Mouse (Mus musculus): Measurements from ENCODE around the gene Snx20. TPM values are rescaled to one million over a fixed set of nuclear protein-coding genes. Genes with fewer than 3 reads are reported as not detected.
A peak's percentile ranks its signal among the peaks of the same experiment; 100 is the strongest.

Snx20 gene
- total and polyA plus RNA-seq, 2 experiments from 2014 or later = 1.6 to 1.9 TPM

DNA sequence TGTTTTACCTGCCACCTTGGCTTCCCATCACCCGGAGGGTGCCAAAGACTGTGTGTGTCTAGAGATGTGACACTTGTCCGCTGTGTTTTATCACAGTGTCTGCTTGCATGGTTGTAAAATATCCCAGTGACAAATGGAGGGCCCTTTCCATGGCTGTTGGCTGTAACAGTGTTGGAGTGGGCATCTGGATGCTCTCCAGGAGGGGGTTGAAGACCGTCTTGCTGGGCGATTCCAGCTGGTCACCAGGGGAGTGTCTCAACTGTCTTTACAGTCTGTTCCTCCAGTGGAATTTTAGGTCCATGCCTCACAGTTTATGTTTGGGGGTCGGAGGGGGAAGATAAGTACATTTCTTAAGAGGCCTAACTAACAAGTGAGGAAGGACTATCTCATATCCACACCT is 15.0 kb downstream of the Snx20 start:
- DNase-seq = no peak
- no peaks in the 10 kb centered on the region for H3K4me1 ChIP-seq (ENCODE audit: insufficient read depth)
- H3K27me3 ChIP-seq (ENCODE audit: insufficient read depth, low read length) = no peaks in the 10 kb centered on the region
- H3K27ac ChIP-seq (ENCODE audit: low read depth, low read length) = no peak overlapping the region
- H3K36me3 ChIP-seq (ENCODE audit: insufficient read depth) = no peaks in the 10 kb centered on the region
- TF ChIP-seq CTCF (IDR thresholded peaks at IDR 0.05; ENCODE audit: low read depth) = no peak
- H3K4me3 ChIP-seq (ENCODE audit: low read depth, low read length) = no peak overlapping the region
- 70% methylated on average over 5 of the region's 5 CpGs for WGBS
- H3K9ac ChIP-seq = no peak overlapping the region
- no peak overlapping the region for H3K4me2 ChIP-seq (ENCODE audit: low read depth)
- no peak for ATAC-seq
- H3K9me3 ChIP-seq (ENCODE audit: low read length) = no peaks in the 10 kb centered on the region

DNA sequence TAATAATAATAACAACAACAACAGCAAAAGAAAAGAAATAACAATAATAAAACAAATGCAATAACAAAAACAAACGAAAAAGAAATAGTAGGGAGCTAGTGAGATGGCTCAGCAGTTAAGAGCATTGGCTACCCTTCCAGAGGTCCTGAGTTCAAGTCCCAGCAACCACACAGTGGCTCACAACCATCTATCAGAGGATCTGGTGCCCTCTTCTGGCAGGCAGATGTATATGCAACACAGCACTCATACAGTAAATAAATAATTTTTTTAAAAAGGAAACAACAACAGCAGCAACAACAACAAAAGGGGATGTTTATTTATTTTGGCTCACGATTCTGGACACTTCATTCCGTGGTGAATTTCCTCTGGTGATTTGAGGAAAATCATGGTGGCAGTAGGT is 16.4 kb downstream of the Snx20 start:
- no peaks in the 10 kb centered on the region for H3K9me3 ChIP-seq (ENCODE audit: low read length)
- H3K9ac ChIP-seq = no peak overlapping the region
- H3K4me3 ChIP-seq (ENCODE audit: low read depth, low read length) = no peak overlapping the region
- no peak overlapping the region for H3K4me2 ChIP-seq (ENCODE audit: low read depth)
- no peaks in the 10 kb centered on the region for H3K36me3 ChIP-seq (ENCODE audit: insufficient read depth)
- 78% methylated on average over 3 of the region's 3 CpGs for WGBS
- peak; percentile 54 for TF ChIP-seq CTCF (IDR thresholded peaks at IDR 0.05; ENCODE audit: low read depth)
- H3K4me1 ChIP-seq (ENCODE audit: insufficient read depth) = no peaks in the 10 kb centered on the region
- ATAC-seq (no peak), DNase-seq (no peak)
- H3K27me3 ChIP-seq (ENCODE audit: insufficient read depth, low read length) = no peaks in the 10 kb centered on the region
- H3K27ac ChIP-seq (ENCODE audit: low read depth, low read length) = no peak overlapping the region

DNA sequence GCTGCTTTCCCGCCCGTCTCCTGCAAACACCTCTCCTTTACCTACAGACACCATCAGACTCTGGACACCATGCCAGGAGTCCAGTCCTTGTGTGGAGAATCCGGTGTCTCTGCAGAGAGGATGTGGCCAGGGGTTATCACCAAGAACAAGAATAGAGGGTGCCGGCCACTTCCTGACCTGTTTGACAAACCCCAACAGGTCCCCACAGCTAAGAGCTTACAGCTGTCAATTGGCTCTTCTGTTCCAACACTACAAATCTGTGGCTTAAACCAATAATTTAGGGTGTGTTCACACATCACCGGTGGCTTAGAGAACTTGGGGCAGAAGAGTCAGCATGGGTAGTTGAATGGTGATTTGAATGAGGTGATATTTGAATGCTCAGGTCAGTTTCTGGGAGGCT is 17.3 kb downstream of the Snx20 start:
- no peaks in the 10 kb centered on the region for H3K9me3 ChIP-seq (ENCODE audit: low read length)
- no peaks in the 10 kb centered on the region for H3K4me1 ChIP-seq (ENCODE audit: insufficient read depth)
- H3K9ac ChIP-seq = no peak overlapping the region
- no peak overlapping the region for H3K27ac ChIP-seq (ENCODE audit: low read depth, low read length)
- ATAC-seq (no peak), DNase-seq (no peak)
- TF ChIP-seq CTCF (IDR thresholded peaks at IDR 0.05; ENCODE audit: low read depth) = no peak
- H3K27me3 ChIP-seq (ENCODE audit: insufficient read depth, low read length) = no peaks in the 10 kb centered on the region
- H3K36me3 ChIP-seq (ENCODE audit: insufficient read depth) = no peaks in the 10 kb centered on the region
- no peak overlapping the region for H3K4me3 ChIP-seq (ENCODE audit: low read depth, low read length)
- WGBS = 85% methylated on average over 5 of the region's 5 CpGs
- H3K4me2 ChIP-seq (ENCODE audit: low read depth) = no peak overlapping the region

DNA sequence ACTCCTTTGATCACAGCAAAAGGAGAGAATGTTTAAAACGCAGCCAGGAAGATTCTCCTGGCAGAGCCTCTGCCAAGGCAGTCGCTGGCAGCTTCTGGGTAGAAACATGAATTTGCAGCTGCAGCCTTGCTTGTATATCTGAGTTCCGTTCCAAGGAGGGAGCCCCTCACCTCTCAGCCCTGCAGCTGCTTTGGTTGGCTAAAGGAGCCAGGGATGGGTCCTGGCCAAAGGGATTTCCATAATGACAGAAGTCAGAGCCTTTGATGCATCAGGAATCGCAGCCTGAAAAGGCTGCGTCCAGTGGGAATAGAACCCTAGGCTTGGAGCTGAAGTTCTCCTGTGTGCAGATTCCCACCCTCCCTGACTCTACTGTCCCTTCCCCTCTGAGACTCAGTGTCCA is 20.9 kb downstream of the Snx20 start:
- no peak for TF ChIP-seq CTCF (IDR thresholded peaks at IDR 0.05; ENCODE audit: low read depth)
- no peaks in the 10 kb centered on the region for H3K27me3 ChIP-seq (ENCODE audit: insufficient read depth, low read length)
- no peak overlapping the region for H3K4me2 ChIP-seq (ENCODE audit: low read depth)
- H3K4me1 ChIP-seq (ENCODE audit: insufficient read depth) = no peaks in the 10 kb centered on the region
- WGBS = 52% methylated on average over 5 of the region's 5 CpGs
- no peak overlapping the region for H3K27ac ChIP-seq (ENCODE audit: low read depth, low read length)
- no peak for DNase-seq
- H3K4me3 ChIP-seq (ENCODE audit: low read depth, low read length) = no peak overlapping the region
- no peak overlapping the region for H3K9ac ChIP-seq
- no peak for ATAC-seq
- no peaks in the 10 kb centered on the region for H3K36me3 ChIP-seq (ENCODE audit: insufficient read depth)
- H3K9me3 ChIP-seq (ENCODE audit: low read length) = no peaks in the 10 kb centered on the region

DNA sequence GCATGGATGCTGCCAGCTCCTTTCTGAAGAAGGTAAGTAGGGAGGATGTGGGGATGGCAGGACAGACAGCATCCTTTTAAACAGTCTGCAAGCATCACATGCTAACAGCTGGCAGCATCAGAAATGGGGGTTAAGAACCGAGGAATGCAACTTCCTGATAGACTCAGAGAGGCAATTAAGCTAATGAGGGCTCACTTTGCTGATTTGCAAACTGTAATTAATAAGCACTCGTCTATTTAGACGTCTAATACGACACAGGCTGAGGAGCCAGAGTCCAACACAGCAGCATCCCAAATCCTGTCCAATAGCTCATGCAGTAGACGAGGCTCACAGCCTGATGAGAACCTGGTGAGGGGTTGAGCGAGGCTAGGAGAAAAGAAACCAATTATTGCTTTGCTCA is 25.7 kb downstream of the Snx20 start:
- no peaks in the 10 kb centered on the region for H3K9me3 ChIP-seq (ENCODE audit: low read length)
- H3K27ac ChIP-seq (ENCODE audit: low read depth, low read length) = no peak overlapping the region
- 27% methylated on average over 6 of the region's 6 CpGs for WGBS
- H3K36me3 ChIP-seq (ENCODE audit: insufficient read depth) = no peaks in the 10 kb centered on the region
- no peak for TF ChIP-seq CTCF (IDR thresholded peaks at IDR 0.05; ENCODE audit: low read depth)
- no peak overlapping the region for H3K9ac ChIP-seq
- no peaks in the 10 kb centered on the region for H3K27me3 ChIP-seq (ENCODE audit: insufficient read depth, low read length)
- ATAC-seq (peak; percentile 25; the same call in 1 of the 2 replicates), DNase-seq (no peak)
- H3K4me2 ChIP-seq (ENCODE audit: low read depth) = no peak overlapping the region
- no peaks in the 10 kb centered on the region for H3K4me1 ChIP-seq (ENCODE audit: insufficient read depth)
- H3K4me3 ChIP-seq (ENCODE audit: low read depth, low read length) = no peak overlapping the region

DNA sequence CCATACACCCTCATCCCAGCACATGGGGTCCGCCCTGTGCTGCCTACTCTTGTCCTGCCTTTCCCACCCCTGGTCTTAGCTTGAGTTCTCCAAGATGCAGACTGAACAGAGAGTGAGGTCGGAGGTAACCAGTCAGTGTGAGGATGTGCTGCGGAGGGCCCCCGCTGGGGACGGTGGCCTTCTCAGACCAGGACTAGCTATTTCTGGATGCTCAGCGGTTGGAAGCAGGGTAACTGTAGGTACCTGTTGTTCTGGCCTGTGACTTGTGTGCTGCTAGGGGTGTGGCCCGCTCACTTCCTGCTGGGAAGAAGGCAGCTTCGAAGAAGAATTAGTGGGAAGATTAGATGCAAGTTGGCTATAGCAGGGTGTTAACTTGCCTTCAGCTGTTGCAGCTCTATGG is 26.9 kb downstream of the Snx20 start:
- no peak for TF ChIP-seq CTCF (IDR thresholded peaks at IDR 0.05; ENCODE audit: low read depth)
- 80% methylated on average over 8 of the region's 8 CpGs for WGBS
- Histone ChIP-seq H3K36me3 (ENCODE audit: insufficient read depth) (no peaks in the 10 kb centered on the region), H3K9ac (no peak overlapping the region), H3K9me3 (ENCODE audit: low read length) (no peaks in the 10 kb centered on the region), H3K27ac (ENCODE audit: low read depth, low read length) (no peak overlapping the region), H3K4me3 (ENCODE audit: low read depth, low read length) (no peak overlapping the region), H3K4me2 (ENCODE audit: low read depth) (no peak overlapping the region), H3K27me3 (ENCODE audit: insufficient read depth, low read length) (no peaks in the 10 kb centered on the region), H3K4me1 (ENCODE audit: insufficient read depth) (peaks cover 6% of the 10 kb centered on the region; the same call in 1 of the 2 replicates)
- ATAC-seq = no peak
- DNase-seq = no peak

DNA sequence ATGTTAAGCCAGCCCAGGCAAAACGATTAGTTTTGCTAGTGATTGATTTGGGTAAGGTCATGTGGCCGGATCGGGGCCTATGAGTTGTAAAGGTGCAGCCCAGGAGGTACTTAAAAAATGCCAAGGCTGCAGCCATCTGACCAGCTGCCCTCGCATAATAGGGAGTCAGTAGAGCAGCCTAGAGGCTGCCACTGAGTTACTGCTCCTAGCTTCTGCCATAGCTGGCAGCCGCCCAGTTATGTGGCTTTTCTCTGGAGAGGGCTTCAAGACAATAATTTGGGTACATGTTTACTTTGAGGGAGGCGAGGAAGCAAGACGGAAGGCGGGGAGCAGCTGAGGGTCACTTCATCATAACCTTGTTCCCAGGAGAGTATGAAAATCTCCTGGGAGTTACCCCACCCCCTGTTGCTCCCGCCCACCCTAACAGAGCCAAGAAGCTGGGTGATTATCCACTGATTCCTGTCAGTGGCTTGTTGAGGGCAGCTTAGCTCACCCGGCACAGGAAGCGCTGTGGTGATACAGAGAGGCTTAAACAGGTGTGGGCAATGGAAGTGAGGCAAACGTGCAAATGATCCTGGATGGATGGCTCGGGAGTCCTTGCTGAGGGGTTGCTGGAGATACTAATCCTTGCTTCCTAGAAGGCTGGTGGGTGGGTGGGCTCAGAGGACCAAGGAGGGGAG is 30.4 kb downstream of the Snx20 start:
- Histone ChIP-seq H3K27ac (ENCODE audit: low read depth, low read length) (no peak overlapping the region), H3K9me3 (ENCODE audit: low read length) (no peaks in the 10 kb centered on the region), H3K4me3 (ENCODE audit: low read depth, low read length) (no peak overlapping the region), H3K4me2 (ENCODE audit: low read depth) (no peak overlapping the region), H3K9ac (no peak overlapping the region), H3K36me3 (ENCODE audit: insufficient read depth) (no peaks in the 10 kb centered on the region), H3K27me3 (ENCODE audit: insufficient read depth, low read length) (no peaks in the 10 kb centered on the region), H3K4me1 (ENCODE audit: insufficient read depth) (peaks cover 10% of the 10 kb centered on the region; the same call in 1 of the 2 replicates)
- no peak for TF ChIP-seq CTCF (IDR thresholded peaks at IDR 0.05; ENCODE audit: low read depth)
- ATAC-seq (no peak), DNase-seq (no peak)
- 54% methylated on average over 13 of the region's 13 CpGs for WGBS
